Mouse (Mus musculus) MEL-GATA-1-ER (cell line): ENCODE data around the gene Elmsan1.

Source experiments
- DNase-seq: peaks from one replicate; pipeline ENCODE4 v3.0.0-alpha.2; 2012; ENCODE audit warnings: low read depth; ENCODE audit errors: extremely low read depth

Gene Elmsan1

DNA sequence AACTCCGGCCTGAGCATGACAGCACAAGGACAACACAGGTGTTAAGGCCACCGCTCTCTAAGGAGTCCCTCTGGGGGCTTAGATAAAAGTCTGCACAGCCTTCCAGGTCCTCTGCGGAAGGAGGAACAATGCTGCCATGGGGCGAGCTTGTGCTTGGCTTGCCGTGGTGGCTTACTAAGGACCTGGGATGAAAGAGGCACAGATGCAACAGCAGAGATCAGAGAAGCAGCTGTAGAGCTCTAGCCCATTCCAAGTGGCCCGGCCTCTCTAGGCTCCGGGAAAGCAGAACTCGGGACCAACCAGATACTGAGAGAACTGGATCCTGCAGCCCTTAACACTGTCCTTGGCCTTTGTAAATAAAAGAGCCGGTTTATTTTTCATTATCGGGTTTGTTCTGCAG, 66.8 kb downstream of the Elmsan1 start:
- DNase-seq: peak; percentile 16

DNA sequence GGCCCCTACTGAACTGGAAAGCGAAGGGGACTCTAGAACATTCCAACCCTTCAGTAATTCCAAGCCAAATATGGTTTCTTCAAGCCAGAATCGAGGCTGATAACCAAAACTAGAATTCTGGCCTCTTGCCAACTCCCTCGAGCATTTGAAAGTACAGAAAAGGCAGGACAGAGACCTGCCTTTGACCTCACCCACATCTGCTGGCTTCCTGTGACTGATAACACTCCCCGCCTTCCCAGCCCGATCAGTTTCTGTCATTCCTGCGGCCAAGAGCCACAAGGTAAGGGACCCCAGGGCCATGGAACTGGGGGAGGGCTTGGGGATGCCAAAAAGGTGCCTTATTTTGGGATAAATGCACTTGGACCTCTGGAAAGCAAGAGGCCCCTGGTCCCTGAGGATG, 67.7 kb downstream of the Elmsan1 start:
- peak; percentile 82 for DNase-seq

DNA sequence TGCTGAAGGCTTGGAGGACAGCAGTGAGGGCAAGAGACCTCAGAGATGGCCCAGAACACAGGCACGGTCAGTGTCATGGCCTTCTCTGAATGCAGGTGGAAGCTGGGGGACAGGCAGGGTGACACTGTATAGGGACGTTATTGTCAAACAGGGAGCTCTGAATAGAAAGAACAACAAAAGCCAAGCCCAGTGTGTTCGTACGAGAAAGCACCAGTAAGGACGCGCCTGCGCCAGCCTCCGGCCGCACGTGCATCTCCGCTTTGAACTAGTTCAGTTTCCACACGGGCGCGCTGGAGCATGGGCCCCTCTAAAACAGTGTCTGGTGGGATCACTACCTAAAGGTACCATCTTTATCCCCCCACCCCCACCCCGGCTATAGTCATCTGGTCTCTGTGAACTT, 68.7 kb downstream of the Elmsan1 start:
- DNase-seq: no peak

DNA sequence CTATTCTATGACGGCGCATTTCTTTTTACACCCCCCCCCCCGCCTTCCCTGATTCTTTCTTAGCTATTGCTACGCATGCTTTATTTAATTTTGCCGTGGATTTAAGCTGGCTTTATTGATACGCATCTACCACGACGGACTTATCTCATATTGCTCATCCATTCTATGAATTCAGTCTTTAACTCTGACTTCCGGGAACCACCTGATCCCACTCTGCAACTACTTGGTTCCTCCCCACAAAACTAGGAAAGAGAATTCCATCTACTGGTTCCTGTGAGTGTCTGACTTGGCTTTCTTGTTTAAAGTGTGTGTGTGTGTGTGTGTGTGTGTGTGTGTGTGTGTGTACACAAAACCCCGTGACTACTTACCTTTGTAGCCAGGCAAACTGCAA, 70.1 kb downstream of the Elmsan1 start:
- no peak for DNase-seq

DNA sequence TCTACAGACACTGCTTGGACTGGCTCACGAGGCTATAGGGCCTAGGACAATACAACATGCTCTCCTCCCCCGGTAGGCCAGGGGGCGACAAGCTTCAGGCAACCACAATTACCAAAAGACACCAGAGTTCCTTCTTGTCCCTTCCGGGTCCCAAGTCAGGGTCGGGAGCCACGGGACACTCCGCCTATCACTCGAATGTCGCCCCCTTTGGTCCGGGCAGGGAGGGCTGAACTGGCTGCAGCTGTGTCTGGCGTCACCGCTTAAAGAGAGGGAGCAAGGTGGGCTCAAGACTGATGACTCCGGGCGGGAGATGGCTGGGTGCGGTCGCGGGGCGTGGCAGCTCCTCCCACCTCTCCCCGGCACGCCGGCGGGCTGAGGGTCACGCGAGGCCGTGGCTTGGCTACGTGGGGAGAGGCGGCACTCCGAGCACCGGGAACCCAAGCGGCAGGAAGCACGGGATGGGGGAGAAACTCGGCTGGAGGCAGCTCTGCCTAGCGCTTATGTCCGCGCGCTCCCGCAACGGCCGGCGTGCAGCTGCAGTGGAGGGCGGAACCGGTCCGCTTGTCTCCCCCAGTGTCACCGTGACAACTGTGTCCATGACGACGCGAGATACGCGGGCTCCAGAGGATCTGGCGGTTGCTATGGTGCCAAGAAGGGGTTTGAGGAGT, 70.6 kb downstream of the Elmsan1 start, which contains the start of gene Pnma1:
Gene Pnma1 (minus strand): TSS at position 536 of the 668 bp plus-strand sequence.
- peak; percentile 31 for DNase-seq

DNA sequence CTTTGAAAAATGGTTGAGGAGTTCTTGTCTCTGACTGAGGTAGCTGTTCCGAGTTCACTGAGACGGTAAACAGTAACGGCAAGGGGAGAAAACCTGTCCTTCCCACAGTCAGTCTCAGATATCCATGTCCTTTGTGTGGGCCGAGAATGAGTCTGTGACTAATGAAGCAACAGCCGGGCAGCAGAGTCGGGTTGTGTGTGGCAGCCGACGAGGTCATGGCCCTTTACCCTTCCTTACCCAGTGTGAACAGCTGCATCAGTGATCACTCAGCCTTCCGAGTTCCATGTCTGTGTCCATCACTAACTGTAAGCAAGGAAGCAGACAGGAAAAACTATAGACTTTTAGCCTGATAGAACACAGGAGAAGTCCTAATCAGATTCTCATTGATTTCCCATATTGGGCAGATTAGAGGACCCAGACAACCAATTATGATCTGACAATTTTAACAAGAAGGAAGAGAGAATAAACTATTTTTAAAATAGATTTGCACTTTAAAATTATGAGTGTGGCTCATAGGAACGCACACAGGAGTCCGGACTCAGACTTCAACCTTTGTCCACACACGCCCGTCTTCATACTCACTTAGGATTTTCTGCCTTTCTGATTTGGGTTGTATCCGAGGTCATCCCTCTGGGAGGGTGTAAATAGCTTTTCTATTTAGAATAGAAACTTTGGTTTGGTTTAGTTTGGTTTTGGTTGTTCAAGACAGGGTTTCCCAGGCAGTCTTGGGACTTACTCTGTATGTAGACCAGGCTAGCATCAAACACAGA, 76.2 kb downstream of the Elmsan1 start:
- DNase-seq: no peak

DNA sequence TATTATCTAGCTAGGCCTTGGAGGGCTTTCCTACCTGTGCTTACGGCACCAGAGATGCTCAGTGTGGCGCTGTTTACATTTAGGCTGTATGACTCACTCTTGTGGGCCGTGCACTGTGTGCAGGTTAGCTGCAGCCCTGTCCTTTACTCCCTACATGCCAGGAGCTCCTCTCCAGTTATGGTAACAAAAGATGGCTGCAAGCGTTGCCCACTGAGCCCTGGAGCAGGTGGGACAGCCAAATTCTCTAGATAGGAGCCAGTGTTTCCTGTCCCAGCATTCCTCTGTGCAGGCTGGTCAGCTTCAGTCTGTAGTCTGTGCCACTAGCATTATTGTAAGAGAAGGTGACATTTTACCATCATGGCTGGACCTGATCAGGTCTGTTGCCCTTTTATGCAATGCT, 77.4 kb downstream of the Elmsan1 start:
- no peak for DNase-seq

DNA sequence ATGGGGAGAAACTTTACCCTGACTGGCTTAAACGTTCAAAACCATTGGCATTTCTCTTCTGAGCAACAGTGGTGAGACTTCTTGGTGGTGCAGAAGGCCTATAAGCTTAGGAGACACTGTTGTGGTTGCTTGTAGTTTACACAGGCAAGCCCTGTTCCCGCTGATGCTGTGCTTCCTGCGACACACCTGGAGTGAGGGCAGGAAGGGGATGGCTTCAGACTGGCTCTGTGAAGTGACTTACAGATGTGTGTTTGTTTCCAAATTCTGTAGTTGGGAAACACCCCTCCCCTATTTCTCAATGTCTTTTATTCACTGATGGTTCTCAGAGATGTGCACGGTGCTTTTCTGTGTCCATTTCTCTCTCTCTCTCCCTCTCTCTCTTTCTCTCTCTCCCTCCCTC, 78.5 kb downstream of the Elmsan1 start:
- DNase-seq: no peak

DNA sequence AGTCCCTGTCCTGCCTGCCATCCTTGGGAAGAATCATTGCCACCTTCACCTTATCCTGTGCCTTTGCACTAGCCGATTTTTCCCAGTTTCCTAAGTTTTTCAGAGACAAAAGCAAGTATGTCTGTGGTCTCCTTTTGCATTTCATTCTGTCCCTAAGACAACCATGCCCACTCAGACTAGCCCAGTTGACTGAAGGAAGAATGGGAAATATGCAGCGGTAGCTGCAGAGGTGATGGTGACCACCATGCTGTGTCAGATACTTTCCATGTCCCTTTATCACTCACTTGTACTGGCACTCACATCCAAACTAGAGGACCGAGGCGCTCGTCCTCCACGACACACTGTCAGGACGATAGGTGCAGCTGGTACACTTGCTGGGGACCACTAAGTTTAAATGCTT, 81.5 kb downstream of the Elmsan1 start:
- DNase-seq: no peak

DNA sequence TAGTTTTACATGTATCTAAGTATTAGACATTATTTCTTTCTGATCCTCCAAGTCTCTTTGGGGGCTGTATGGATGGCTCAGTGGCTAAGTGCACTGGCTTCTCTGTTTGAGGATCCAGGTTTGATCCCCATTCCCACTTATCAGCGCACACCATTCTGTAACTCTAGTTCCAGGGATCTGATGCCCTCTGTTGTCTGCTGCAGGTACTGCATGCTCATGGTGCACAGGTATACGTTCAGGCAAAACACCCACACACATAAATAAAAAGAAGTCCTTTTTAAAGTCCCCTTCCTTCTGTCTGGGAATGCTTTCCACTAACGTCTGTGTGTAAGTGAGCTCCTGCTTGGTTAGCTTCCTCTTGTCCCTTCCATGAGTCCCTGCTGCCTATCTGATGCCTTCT, 86.4 kb downstream of the Elmsan1 start:
- no peak for DNase-seq

DNA sequence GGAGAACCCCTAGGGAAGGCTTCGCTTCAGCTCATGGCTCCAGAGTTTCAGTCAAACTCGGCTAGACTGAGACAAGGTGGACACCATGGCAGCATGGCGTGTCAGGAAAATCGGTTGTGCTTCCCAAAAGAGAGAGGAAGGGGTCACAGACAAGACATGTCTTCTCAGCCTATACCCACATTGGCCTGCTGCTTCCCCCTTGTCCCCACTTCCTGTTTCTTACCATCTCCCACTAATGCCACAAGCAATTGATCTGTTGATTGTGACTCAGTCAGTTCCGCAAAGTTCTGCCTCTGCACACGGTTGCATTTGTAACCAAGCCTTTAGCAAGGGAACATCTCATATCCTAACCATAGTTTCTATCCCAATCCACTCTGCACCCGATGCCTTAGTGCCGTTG, 88.8 kb downstream of the Elmsan1 start:
- DNase-seq: peak; percentile 59

DNA sequence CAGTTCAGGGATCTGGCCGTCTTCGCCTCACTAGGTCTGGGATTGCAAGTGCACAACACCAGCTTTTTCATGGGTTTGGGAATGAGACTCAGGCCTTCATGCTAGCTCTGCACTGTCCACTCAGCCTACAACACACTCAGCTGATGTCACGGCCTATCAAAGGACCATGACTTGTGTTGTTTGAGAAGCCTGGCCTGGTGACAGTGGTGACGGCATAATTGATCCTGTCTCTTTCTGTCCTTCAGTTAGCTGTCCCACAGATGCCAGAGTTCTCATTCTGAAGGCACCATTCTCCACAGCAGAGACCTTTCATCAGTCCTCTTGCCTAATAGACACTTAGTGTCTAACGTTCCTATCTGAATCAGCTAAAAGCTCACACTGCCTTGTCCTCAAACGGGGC, 90.1 kb downstream of the Elmsan1 start:
- DNase-seq: no peak

DNA sequence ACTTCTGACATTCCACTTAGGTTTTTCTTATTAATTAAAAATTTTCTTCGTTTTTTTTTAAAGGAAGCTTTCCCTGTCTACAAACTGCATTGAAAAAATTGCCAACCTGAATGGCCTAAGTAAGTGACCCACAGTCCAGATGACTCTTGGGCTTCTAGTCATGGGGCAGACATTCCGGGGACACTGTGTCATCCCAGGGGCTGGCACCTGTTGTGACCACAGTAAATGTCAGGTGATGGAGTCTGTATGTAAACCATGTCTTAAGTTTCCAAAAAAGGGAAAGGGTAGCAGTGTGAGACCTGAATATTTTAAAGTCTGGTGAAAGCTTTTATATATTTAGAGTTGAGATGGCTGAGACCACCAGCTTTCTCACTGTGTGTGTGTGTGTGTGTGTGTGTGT, 91.8 kb downstream of the Elmsan1 start:
- no peak for DNase-seq

DNA sequence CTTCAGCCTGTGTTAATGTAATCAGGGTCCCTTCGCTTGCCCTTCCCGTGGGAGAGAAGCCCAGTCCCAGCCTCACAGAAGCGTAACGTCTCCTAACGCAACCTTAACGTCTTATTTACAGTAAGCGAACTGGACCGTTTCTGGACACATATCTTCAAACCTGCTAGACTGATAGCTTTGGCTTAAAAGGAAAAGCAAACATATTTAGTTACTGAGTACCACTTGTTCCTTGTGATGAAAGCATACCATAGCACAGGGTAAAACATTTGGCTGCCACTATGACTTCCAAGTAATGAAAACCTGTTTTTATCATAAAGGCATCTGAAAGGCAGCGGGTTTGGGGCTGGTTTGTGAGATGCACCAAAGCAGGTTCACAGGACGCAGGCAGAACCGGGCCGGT, 92.8 kb downstream of the Elmsan1 start:
- no peak for DNase-seq

DNA sequence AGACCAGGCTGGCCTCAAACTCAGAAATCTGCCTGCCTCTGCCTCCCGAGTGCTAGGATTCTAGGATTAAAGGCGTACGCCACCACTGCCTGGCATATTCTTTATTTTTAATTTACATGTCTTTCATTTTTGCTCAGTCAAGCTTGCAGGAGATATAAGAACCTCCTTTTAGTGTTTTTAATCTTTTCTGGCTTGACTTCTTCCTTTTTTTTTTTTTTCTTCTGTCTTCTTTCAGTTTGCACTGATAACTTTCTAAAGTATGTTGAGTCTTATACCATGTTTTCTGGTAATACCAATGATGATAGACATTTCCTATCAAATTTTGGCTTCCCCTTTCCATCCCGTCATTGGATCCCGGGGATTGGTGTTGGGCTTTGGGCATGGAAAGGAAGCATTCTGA, 99.1 kb downstream of the Elmsan1 start:
- DNase-seq: no peak

DNA sequence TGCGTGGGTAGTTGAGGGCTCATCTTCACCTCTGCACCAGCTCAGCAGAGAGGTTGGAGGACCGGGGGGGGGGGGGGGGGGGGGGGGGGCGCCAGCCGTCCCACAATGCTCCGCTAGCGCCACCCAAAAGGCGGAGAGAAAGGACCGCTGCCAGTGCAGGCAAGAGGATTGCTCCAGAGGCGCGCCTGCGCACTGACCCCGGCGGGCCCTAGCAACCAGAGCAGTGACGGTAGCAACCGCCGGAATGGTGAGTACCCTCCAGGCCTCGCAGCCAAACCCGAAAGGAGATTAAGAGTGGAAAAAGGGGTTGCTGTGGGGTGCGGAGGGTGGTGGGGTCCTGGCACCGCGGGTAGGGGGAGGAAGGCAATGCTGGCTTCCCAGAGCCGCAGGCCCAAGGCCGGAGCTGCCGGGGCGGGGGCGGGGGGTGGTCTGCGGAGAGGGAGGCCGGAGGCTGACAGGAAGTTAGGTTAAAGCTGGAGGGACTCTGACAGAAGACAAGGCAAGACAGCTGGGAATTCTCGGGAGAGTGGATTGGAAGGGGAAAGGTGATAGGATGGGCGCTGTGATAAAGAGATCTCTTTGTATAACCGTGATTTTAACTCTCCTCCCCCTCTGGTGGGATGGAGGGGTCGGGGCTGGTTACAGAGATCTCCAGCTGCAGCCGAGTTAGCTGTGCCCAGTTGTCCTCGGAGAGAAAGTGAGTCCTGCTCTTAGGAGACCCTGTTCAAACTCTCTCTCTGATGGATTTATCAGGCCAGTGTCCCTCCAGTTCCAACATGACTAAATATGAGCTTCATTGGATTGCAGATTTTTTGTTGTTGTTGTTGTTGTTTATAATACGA, 104.3 kb downstream of the Elmsan1 start, which contains the start of gene Dnal1:
Gene Dnal1 (plus strand): TSS at position 214 of the 842 bp plus-strand sequence.
- peak; percentile 73 for DNase-seq

DNA sequence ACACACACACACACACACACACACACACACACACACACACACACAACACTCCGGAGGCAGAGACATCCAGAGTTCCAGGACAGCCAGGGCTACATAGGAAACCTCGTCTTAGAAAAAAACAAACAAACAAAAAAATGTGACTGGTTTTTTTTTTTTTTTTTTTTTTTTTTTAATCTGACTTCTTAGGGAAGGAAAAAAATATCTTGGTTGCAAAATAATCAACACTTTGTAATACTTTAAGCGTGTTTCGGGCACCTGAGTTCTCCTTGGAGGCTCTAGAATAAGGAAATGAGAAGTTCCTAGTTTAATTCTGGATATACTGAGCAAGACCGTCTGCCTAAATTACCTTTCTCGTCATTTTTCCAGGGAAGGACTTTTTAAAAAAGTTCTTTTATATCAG, 105.0 kb downstream of the Elmsan1 start:
- peak; percentile 26 for DNase-seq

DNA sequence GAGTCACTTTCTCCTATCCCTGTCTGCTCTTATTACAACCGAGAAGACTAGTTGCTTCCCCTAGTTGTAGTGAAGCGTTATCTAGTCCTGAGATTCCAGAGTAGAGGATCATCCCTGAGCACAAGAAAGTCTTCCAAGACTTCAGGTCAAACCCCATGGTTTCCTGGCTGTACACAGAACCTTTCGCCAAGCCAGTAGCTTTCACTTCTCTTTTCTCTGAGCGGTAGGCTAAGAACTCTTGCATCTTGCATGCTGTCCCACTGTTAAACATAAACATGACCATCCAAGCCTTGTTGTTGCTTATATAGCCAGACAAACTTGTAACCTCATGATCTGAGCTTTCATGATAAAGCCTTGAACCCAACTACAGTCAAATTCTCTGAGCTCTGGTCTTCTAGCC, 107.9 kb downstream of the Elmsan1 start:
- DNase-seq: no peak

DNA sequence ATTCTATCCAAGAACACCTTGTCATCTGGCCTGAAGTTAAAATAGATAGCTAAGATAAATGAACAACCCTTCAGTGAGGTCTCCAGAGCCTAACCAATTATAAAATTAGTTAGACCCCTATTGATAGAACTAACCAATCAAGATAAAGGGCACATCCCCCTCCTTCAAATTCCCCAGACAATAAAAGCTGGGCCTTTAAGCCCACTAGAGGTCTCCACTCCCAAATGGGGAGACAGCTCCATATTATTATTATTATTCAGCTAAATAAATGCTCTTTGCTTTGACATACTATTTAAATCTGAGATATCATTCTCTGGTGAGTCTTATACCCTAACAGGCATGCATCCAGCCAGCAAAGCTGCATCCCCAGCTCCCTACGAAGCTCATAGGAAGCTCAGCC, 108.8 kb downstream of the Elmsan1 start:
- DNase-seq: no peak

DNA sequence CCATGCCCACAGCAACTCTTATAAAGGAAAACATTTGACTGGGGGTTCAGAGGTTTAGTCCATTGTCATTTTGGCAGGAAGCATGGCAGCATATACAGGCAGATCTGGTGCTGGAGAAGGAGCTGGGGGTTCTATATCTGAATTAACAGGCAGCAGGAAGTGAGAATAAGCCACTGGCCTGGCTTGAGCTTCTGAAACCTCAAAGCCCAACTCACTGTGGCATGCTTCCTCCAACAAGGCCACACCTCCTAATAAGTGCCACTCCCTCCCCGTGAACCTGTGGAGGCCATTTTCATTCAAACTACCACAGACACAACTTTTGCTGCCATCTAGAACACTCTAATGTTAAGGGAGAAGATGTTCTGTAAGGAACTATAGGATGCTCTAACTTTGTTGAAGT, 111.0 kb downstream of the Elmsan1 start:
- peak; percentile 43 for DNase-seq

DNA sequence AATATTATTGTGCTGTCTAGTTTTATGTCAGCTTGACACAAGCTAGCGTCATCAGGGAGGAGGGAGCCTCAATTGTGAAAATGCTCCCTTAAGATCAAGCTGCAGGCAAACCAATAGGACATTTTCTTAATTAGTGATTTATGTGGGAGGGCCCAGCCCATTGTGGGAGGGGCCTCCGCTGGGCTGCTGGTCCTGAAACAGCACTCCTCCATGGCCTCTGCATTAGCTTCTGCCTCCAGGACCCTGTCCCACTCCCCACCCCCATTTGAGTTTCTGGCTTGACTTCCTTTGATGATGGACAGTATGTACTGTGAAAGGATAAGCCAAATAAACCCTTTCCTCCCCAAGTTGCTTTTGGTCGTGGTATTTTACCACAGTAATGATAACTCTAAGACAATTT, 111.7 kb downstream of the Elmsan1 start:
- no peak for DNase-seq

DNA sequence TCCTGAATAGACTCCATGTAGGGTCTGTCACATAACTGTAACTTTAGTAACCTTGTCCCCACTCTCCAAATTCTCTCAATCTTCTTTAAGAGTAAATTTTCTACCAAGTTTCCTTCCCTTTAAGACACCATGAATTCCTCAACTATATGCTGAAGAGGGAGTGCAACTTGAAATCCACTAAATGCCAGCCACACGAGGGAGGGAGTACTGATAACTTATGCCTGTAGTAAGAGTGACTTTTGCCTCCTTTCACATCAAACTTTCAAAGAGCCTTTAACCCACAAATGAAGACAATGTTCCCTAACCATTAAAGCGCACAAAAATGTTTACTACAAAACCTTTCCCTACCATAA, 117.2 kb downstream of the Elmsan1 start:
- DNase-seq: no peak
